In genomic region chr6:38875258-38876070, GRCm38 (mm10) we compare ENCODE assay signal across 8 mouse cellular contexts. TPM values are rescaled to one million over a fixed set of nuclear protein-coding genes. Genes with fewer than 3 reads are reported as not detected.
DNase-seq lines count a peak whose midpoint lies in the region; ATAC-seq and TF ChIP-seq lines count a peak whose summit lies in the region.

Gene Tbxas1, plus strand, starts transcription at chr6:38875404.

- DNase-seq in CD4-positive, CD25-positive, alpha-beta regulatory T cell, adult 2 months (ENCODE audit: low read depth, low spot score), result peak; percentile 70
- DNase-seq in kidney, postnatal 25 days, result peak; percentile 54 to 78
- DNase-seq in lung, adult 18-20 months, result peak; percentile 36 to 46
- DNase-seq in thymus, postnatal 0 days (ENCODE audit: low spot score), result peak; percentile 28

- H3K27me3 ChIP-seq in heart, embryonic 13.5 days (replicated peaks), result peaks cover 6% of the 10 kb centered on the region; the same call in 1 of the 2 replicates
- H3K27me3 ChIP-seq in neural tube, embryonic 15.5 days (replicated peaks), result no peaks in the 10 kb centered on the region

- H3K9ac ChIP-seq in heart, embryonic 13.5 days, result peak within 1 kb of the TSS; percentile 100
- peak within 1 kb of the TSS; percentile 98 for H3K9ac ChIP-seq in neural tube, embryonic 15.5 days (replicated peaks)

- H3K27ac ChIP-seq in bone marrow, adult 2 months (ENCODE audit: control insufficient read depth, insufficient read depth, low read depth, low read length, poor library complexity), result peak within 1 kb of the TSS; percentile 97
- H3K27ac ChIP-seq in embryonic fibroblast, embryonic 13.5 days (ENCODE audit: insufficient read depth, low read length), result peak within 1 kb of the TSS; percentile 87
- H3K27ac ChIP-seq in heart, embryonic 13.5 days (replicated peaks), result peak within 1 kb of the TSS; percentile 91
- H3K27ac ChIP-seq in neural tube, embryonic 15.5 days (replicated peaks), result peak within 1 kb of the TSS; percentile 96

- H3K4me3 ChIP-seq in bone marrow, adult 2 months (replicated peaks; ENCODE audit: control insufficient read depth, low read depth, low read length), result peak within 1 kb of the TSS; percentile 83
- H3K4me3 ChIP-seq in embryonic fibroblast, embryonic 13.5 days (ENCODE audit: insufficient read depth, low read length), result peak within 1 kb of the TSS; percentile 92
- peak within 1 kb of the TSS; percentile 100 for H3K4me3 ChIP-seq in heart, embryonic 13.5 days
- H3K4me3 ChIP-seq in neural tube, embryonic 15.5 days (replicated peaks), result peak within 1 kb of the TSS; percentile 75

- peaks cover under 1% of the 10 kb centered on the region; the same call in 1 of the 2 replicates for H3K36me3 ChIP-seq in heart, embryonic 13.5 days
- no peaks in the 10 kb centered on the region for H3K36me3 ChIP-seq in neural tube, embryonic 15.5 days

- peak; percentile 64 for ATAC-seq in heart, embryonic 13.5 days (ENCODE audit: extremely low read depth, insufficient number of reproducible peaks, low FRiP score, low TSS enrichment)
- peak; percentile 80 for ATAC-seq in neural tube, embryonic 15.5 days (ENCODE audit: low FRiP score)

- peak within 1 kb of the TSS; percentile 85 for H3K4me2 ChIP-seq in heart, embryonic 13.5 days
- H3K4me2 ChIP-seq in neural tube, embryonic 15.5 days, result peak within 1 kb of the TSS; percentile 69

- 0 out of 2 replicates have a peak, but pooled peaks have one; percentile 18 for TF ChIP-seq POLR2A in bone marrow, adult 2 months (IDR thresholded peaks at IDR 0.05; ENCODE audit: borderline replicate concordance, control insufficient read depth, low read depth, low read length)
- TF ChIP-seq POLR2A in embryonic fibroblast, embryonic 13.5 days (IDR thresholded peaks at IDR 0.05; ENCODE audit: low read depth, low read length), result peak; percentile 23

- H3K9me3 ChIP-seq in heart, embryonic 13.5 days, result no peaks in the 10 kb centered on the region
- H3K9me3 ChIP-seq in neural tube, embryonic 15.5 days (replicated peaks), result no peaks in the 10 kb centered on the region

- H3K4me1 ChIP-seq in bone marrow, adult 2 months (ENCODE audit: control insufficient read depth, insufficient read depth, low read length), result peaks cover 4% of the 10 kb centered on the region
- H3K4me1 ChIP-seq in embryonic fibroblast, embryonic 13.5 days (ENCODE audit: control insufficient read depth, insufficient read depth, low read length), result peaks cover 16% of the 10 kb centered on the region
- peaks cover 39% of the 10 kb centered on the region for H3K4me1 ChIP-seq in heart, embryonic 13.5 days
- H3K4me1 ChIP-seq in neural tube, embryonic 15.5 days, result peaks cover 40% of the 10 kb centered on the region

- 5% methylated on average over 76 of the region's 77 CpGs for WGBS in bone marrow, adult 2 months
- WGBS in heart, embryonic 13.5 days, result 0% methylated on average over 74 of the region's 77 CpGs
- WGBS in neural tube, embryonic 15.5 days, result under 1% methylated on average over 60 of the region's 77 CpGs

- TF ChIP-seq CTCF in bone marrow, adult 2 months (IDR thresholded peaks at IDR 0.05; ENCODE audit: control insufficient read depth, insufficient read depth, low read length), result no peak
- no peak for TF ChIP-seq CTCF in embryonic fibroblast, embryonic 13.5 days (IDR thresholded peaks at IDR 0.05; ENCODE audit: borderline replicate concordance, insufficient read depth, low read length)

RNA-seq across cellular contexts. Expression of gene Tbxas1, which starts in this region (rescaled TPM):
- 25.1 and 59.7 TPM in 2 replicates for polyA plus RNA-seq in bone marrow, adult 2 months (2011; ENCODE audit: insufficient read depth, insufficient read length, low replicate concordance, missing spikeins)
- polyA plus RNA-seq in embryonic fibroblast, embryonic 13.5 days (2011; ENCODE audit: insufficient read length, low read depth, missing spikeins), result 0.52 and 0.86 TPM in 2 replicates
- 2.4 TPM in 2 replicates for polyA plus RNA-seq in heart, embryonic 13.5 days (2015; fragmentation: Nextera tagmentation; extraction: Ambion mirVana)
- polyA plus RNA-seq in neural tube, embryonic 15.5 days (2015; fragmentation: Nextera tagmentation; extraction: Ambion mirVana), result 2.4 and 2.5 TPM in 2 replicates
- polyA plus RNA-seq in thymus, postnatal 0 days (2015; fragmentation: Nextera tagmentation; extraction: Ambion mirVana), result 2.0 and 2.5 TPM in 2 replicates

Comparison
In these comparisons a context has a peak if more than half of its experiments do, and no peak if none do; other contexts are left out.
1. Peak in every context shown above with its lines: DNase-seq, ATAC-seq, H3K4me3 ChIP-seq and H3K27ac ChIP-seq.